Mouse (Mus musculus) right cerebral cortex, adult 2 months (tissue): ENCODE data around the gene Olfr39.
"Not testable (repeated sequence)": the region's sequence is repeated elsewhere in the genome, so short reads cannot be mapped to it uniquely, and the experiment has no call there.

Source experiments
- DNase-seq, 2 experiments: peaks; one replicate each; pipeline ENCODE4 v3.0.0; 2021 to 2022; ENCODE audit warnings: low spot score in 2 of 2

Olfr39 gene

GRCm38 (mm10) chr9:20282051-20282450 is at the start of gene Olfr39:
Gene Olfr39, plus strand, starts transcription at chr9:20282351.
- no peak for DNase-seq

GRCm38 (mm10) chr9:20236819-20237218 is 45.3 kb upstream of the Olfr39 start, which contains the start of gene Olfr872:
Gene Olfr872, plus strand, starts transcription at chr9:20237119.
- DNase-seq: no peak

DNA sequence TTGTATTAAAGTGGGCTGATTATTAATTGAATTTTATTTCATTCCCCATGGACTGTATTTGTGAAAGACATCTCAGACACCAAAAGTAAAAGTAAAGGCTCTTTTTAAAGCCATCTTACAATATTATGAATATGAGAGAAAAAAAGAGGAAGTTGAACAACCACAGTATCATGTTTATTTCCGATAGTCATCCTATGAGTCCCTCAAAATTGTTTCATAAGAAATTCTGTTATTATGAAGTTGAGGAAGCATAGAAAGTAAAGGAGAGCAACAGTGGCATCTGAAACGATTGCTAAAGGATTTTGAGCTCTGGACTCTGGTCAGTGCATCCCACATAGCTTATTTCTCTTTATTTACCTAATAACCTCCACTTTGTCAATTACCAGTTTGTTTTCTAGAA is 44.8 kb upstream of the Olfr39 start:
- no peak for DNase-seq

DNA sequence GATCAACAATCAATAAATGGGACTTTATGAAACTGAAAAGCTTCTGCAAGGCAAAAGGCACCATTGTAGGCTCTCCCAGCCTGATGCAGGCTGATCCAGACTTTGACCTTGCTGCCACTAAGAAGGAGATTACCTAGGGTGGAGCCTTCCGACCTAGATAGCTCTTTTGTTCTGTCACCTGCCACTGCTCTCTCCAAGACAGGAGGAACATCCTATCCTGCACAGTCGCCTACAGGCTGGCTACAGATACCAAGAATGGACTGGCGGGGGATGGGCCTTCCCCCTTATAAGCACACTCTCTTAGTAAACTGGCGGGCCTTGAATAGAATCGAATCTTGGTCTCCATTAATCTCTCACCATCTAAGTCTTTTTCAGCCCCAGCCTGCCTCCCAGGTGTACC is 13.4 kb downstream of the Olfr39 start:
- DNase-seq: not testable (repeated sequence)

DNA sequence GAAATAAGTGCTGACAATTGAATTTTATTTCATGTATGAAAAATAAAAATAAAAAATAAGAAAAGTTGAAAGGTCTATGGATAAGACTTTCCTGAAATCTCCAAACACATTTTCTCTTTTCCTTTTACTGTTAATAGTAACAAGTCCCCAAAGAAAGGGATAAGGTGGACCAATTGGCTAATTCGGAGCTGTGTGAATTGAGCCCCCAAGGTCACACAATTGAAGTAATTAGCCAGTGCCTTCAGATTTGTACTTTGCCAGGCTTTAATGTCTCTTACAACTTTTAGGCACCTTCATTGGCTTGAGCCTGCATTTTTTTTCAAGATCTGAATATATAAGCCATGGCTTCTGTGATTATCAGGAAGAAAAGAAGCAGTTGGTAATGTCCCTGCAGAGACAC is 16.1 kb downstream of the Olfr39 start, which contains the start of gene Olfr873:
Gene Olfr873 (plus strand): TSS at position 301 of the 400 bp plus-strand sequence.
- no peak for DNase-seq

- no peak for DNase-seq
Observed at GRCm38 (mm10) chr9:20335994-20336393, 53.8 kb downstream of the Olfr39 start, which contains the start of gene Olfr18. Gene Olfr18, minus strand, starts transcription at chr9:20336094.
